Mouse (Mus musculus): Measurements from ENCODE around the gene Cacna1c. TPM values are rescaled to one million over a fixed set of nuclear protein-coding genes. Genes with fewer than 3 reads are reported as not detected.

Cacna1c gene
- polyA plus RNA-seq, 1 experiment from 2014 or later: 7.3 TPM

GRCm38 (mm10) chr6:118906878-118907277 lies 289.3 kb downstream of the Cacna1c start:
- Histone ChIP-seq H3K9ac (no peak overlapping the region), H3K4me2 (replicated peaks) (no peak overlapping the region), H3K4me1 (0 out of 2 replicates have a peak, but pooled peaks cover 3% of the 10 kb centered on the region), H3K27me3 (no peaks in the 10 kb centered on the region), H3K4me3 (no peak overlapping the region), H3K36me3 (no peaks in the 10 kb centered on the region), H3K9me3 (replicated peaks) (no peaks in the 10 kb centered on the region), H3K27ac (no peak overlapping the region)
- no peak for ATAC-seq (ENCODE audit: low FRiP score)
- WGBS: 86% methylated on average over 5 of the region's 5 CpGs

GRCm38 (mm10) chr6:118899688-118900087 lies 296.5 kb downstream of the Cacna1c start:
- Histone ChIP-seq H3K27me3 (no peaks in the 10 kb centered on the region), H3K4me1 (peaks cover 12% of the 10 kb centered on the region; the same call in 1 of the 2 replicates), H3K4me2 (replicated peaks) (no peak overlapping the region), H3K4me3 (no peak overlapping the region), H3K36me3 (no peaks in the 10 kb centered on the region), H3K9ac (no peak overlapping the region), H3K27ac (no peak overlapping the region), H3K9me3 (replicated peaks) (no peaks in the 10 kb centered on the region)
- WGBS: 77% methylated on average over 8 of the region's 8 CpGs
- ATAC-seq (ENCODE audit: low FRiP score): no peak

GRCm38 (mm10) chr6:118897101-118897500 lies 299.1 kb downstream of the Cacna1c start:
- ATAC-seq (ENCODE audit: low FRiP score): no peak

GRCm38 (mm10) chr6:118894043-118894442 lies 302.2 kb downstream of the Cacna1c start:
- H3K4me3 ChIP-seq: no peak overlapping the region
- H3K27me3 ChIP-seq: no peaks in the 10 kb centered on the region
- H3K9ac ChIP-seq: no peak overlapping the region
- H3K4me1 ChIP-seq: 0 out of 2 replicates have a peak, but pooled peaks cover 5% of the 10 kb centered on the region
- H3K27ac ChIP-seq: no peak overlapping the region
- no peak overlapping the region for H3K4me2 ChIP-seq (replicated peaks)
- H3K36me3 ChIP-seq: no peaks in the 10 kb centered on the region
- 94% methylated on average over 6 of the region's 6 CpGs for WGBS
- ATAC-seq (ENCODE audit: low FRiP score): no peak
- no peaks in the 10 kb centered on the region for H3K9me3 ChIP-seq (replicated peaks)

More at GRCm38 (mm10) chr6:118897101-118897500, 299.1 kb downstream of the Cacna1c start:
- Histone ChIP-seq H3K27ac (no peak overlapping the region), H3K4me3 (no peak overlapping the region), H3K9ac (no peak overlapping the region), H3K36me3 (no peaks in the 10 kb centered on the region), H3K9me3 (replicated peaks) (no peaks in the 10 kb centered on the region), H3K27me3 (no peaks in the 10 kb centered on the region), H3K4me2 (replicated peaks) (no peak overlapping the region), H3K4me1 (peaks cover 9% of the 10 kb centered on the region; the same call in 1 of the 2 replicates)
- 62% methylated on average over 5 of the region's 5 CpGs for WGBS

GRCm38 (mm10) chr6:118889441-118889840 lies 306.8 kb downstream of the Cacna1c start:
- Histone ChIP-seq H3K9me3 (replicated peaks) (no peaks in the 10 kb centered on the region), H3K27ac (no peak overlapping the region), H3K27me3 (no peaks in the 10 kb centered on the region), H3K4me3 (no peak overlapping the region), H3K36me3 (no peaks in the 10 kb centered on the region), H3K4me2 (replicated peaks) (no peak overlapping the region), H3K4me1 (no peaks in the 10 kb centered on the region), H3K9ac (no peak overlapping the region)
- no peak for ATAC-seq (ENCODE audit: low FRiP score)
- 93% methylated on average over 4 of the region's 4 CpGs for WGBS

- no peak for ATAC-seq (ENCODE audit: low FRiP score)
- H3K4me2 ChIP-seq (replicated peaks): no peak overlapping the region
- WGBS: 81% methylated on average over 8 of the region's 8 CpGs
- no peak overlapping the region for H3K9ac ChIP-seq
- H3K27ac ChIP-seq: no peak overlapping the region
- 0 out of 2 replicates have a peak, but pooled peaks cover 2% of the 10 kb centered on the region for H3K4me1 ChIP-seq
- no peak overlapping the region for H3K4me3 ChIP-seq
- no peaks in the 10 kb centered on the region for H3K9me3 ChIP-seq (replicated peaks)
- no peaks in the 10 kb centered on the region for H3K36me3 ChIP-seq
- H3K27me3 ChIP-seq: no peaks in the 10 kb centered on the region
Measured at GRCm38 (mm10) chr6:118887032-118887431, 309.2 kb downstream of the Cacna1c start.

- Histone ChIP-seq H3K9me3 (replicated peaks) (no peaks in the 10 kb centered on the region), H3K27ac (no peak overlapping the region), H3K9ac (no peak overlapping the region), H3K36me3 (no peaks in the 10 kb centered on the region), H3K4me2 (replicated peaks) (no peak overlapping the region), H3K4me1 (0 out of 2 replicates have a peak, but pooled peaks cover 2% of the 10 kb centered on the region), H3K27me3 (no peaks in the 10 kb centered on the region), H3K4me3 (no peak overlapping the region)
- ATAC-seq (ENCODE audit: low FRiP score): no peak
- WGBS: 79% methylated on average over 1 of the region's 1 CpGs
Measured at GRCm38 (mm10) chr6:118884961-118885360, 311.3 kb downstream of the Cacna1c start.

- Histone ChIP-seq H3K27me3 (no peaks in the 10 kb centered on the region), H3K36me3 (no peaks in the 10 kb centered on the region), H3K9me3 (replicated peaks) (no peaks in the 10 kb centered on the region), H3K9ac (no peak overlapping the region), H3K4me2 (replicated peaks) (no peak overlapping the region), H3K4me3 (no peak overlapping the region), H3K4me1 (0 out of 2 replicates have a peak, but pooled peaks cover 2% of the 10 kb centered on the region), H3K27ac (no peak overlapping the region)
- ATAC-seq (ENCODE audit: low FRiP score): no peak
- WGBS: 69% methylated on average over 8 of the region's 8 CpGs
Measured at GRCm38 (mm10) chr6:118884073-118884551, 312.1 kb downstream of the Cacna1c start.

GRCm38 (mm10) chr6:118876204-118876603 lies 320.0 kb downstream of the Cacna1c start:
- no peaks in the 10 kb centered on the region for H3K27me3 ChIP-seq
- no peak overlapping the region for H3K9ac ChIP-seq
- no peak overlapping the region for H3K27ac ChIP-seq
- ATAC-seq (ENCODE audit: low FRiP score): no peak
- 71% methylated on average over 2 of the region's 2 CpGs for whole genome bisulfite sequencing
- no peak overlapping the region for H3K4me3 ChIP-seq
- H3K9me3 ChIP-seq (replicated peaks): no peaks in the 10 kb centered on the region
- H3K4me1 ChIP-seq: 0 out of 2 replicates have a peak, but pooled peaks cover 4% of the 10 kb centered on the region
- no peaks in the 10 kb centered on the region for H3K36me3 ChIP-seq
- H3K4me2 ChIP-seq (replicated peaks): no peak overlapping the region

- no peaks in the 10 kb centered on the region for H3K36me3 ChIP-seq
- H3K9me3 ChIP-seq (replicated peaks): no peaks in the 10 kb centered on the region
- ATAC-seq (ENCODE audit: low FRiP score): no peak
- H3K4me2 ChIP-seq (replicated peaks): no peak overlapping the region
- no peaks in the 10 kb centered on the region for H3K4me1 ChIP-seq
- H3K27me3 ChIP-seq: no peaks in the 10 kb centered on the region
- H3K4me3 ChIP-seq: no peak overlapping the region
- no peak overlapping the region for H3K27ac ChIP-seq
- H3K9ac ChIP-seq: no peak overlapping the region
- 74% methylated on average over 7 of the region's 7 CpGs for WGBS
Measured at GRCm38 (mm10) chr6:118870241-118870841, 325.9 kb downstream of the Cacna1c start.

- H3K27ac ChIP-seq: no peak overlapping the region
- H3K36me3 ChIP-seq: no peaks in the 10 kb centered on the region
- H3K27me3 ChIP-seq: no peaks in the 10 kb centered on the region
- H3K9ac ChIP-seq: no peak overlapping the region
- H3K9me3 ChIP-seq (replicated peaks): no peaks in the 10 kb centered on the region
- no peak for ATAC-seq (ENCODE audit: low FRiP score)
- no peaks in the 10 kb centered on the region for H3K4me1 ChIP-seq
- no peak overlapping the region for H3K4me2 ChIP-seq (replicated peaks)
- 84% methylated on average over 7 of the region's 7 CpGs for WGBS
- no peak overlapping the region for H3K4me3 ChIP-seq
Measured at GRCm38 (mm10) chr6:118867384-118867783, 328.8 kb downstream of the Cacna1c start.

- no peak overlapping the region for H3K4me3 ChIP-seq
- no peak overlapping the region for H3K9ac ChIP-seq
- H3K9me3 ChIP-seq (replicated peaks): no peaks in the 10 kb centered on the region
- no peak overlapping the region for H3K4me2 ChIP-seq (replicated peaks)
- WGBS: 72% methylated on average over 3 of the region's 3 CpGs
- no peaks in the 10 kb centered on the region for H3K27me3 ChIP-seq
- H3K4me1 ChIP-seq: peaks cover 3% of the 10 kb centered on the region; the same call in 1 of the 2 replicates
- H3K36me3 ChIP-seq: no peaks in the 10 kb centered on the region
- ATAC-seq (ENCODE audit: low FRiP score): no peak
- no peak overlapping the region for H3K27ac ChIP-seq
Measured at GRCm38 (mm10) chr6:118866889-118867288, 329.3 kb downstream of the Cacna1c start.
